Mouse (Mus musculus) olfactory bulb, adult 2 months (tissue): ENCODE data around the gene Kirrel.

Experiments
- CTCF ChIP-seq: fragments of 200-500 bp; IDR thresholded peaks from 2 replicates; pipeline ENCODE4 v1.5.1; 2012; ENCODE audit warnings: low read depth, mild to moderate bottlenecking, low read length, moderate library complexity; ENCODE audit not compliant: insufficient read depth
- POLR2A ChIP-seq: fragments of 200-500 bp; IDR thresholded peaks from 2 replicates; pipeline ENCODE4 v1.6.1; 2012; ENCODE audit warnings: mild to moderate bottlenecking, low read depth, low read length, moderate library complexity; ENCODE audit not compliant: insufficient read depth

DNA sequence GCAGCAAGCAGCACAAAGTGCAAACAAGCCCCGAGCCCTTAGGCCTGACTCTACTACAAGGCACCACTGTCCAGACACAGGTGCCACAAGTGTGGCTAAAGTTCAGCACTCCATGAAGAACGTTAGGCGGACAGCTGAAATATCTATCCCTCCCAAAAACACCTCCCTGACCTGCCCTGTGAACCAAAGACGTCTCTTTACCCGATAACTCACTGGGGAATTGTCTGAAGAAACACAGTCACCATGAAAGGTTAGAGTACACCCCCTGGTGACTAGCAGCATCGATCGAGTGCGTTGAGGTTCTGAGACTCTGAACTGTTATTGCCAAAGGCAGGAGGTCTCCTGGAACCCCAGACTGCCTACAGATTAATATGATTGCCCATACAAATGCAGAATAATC is 59.3 kb downstream of the Kirrel start:
- TF ChIP-seq CTCF (no peak), POLR2A (no peak)
